Mouse (Mus musculus) limb, embryonic 15.5 days (tissue): ENCODE data around the gene Tha1. TPM values are rescaled to one million over a fixed set of nuclear protein-coding genes. Genes with fewer than 3 reads are reported as not detected.

Source experiments
- ATAC-seq: fragments of 200-750 bp; cut with Nextera tagmentation; 2 replicates; pipeline ENCODE4 v1.8.0; 2017; ENCODE audit warnings: low read depth, moderate TSS enrichment; ENCODE audit not compliant: insufficient number of reproducible peaks, low FRiP score, low TSS enrichment
- H3K27ac ChIP-seq: fragments of 300-500 bp; sonication (generic); 2 replicates; pipeline ENCODE4 v1.5.1; 2015; ENCODE audit warnings: moderate library complexity, mild to moderate bottlenecking, inconsistent platforms
- H3K27me3 ChIP-seq: fragments of 300-500 bp; sonication (generic); 2 replicates; pipeline ENCODE4 v1.6.1; 2015; ENCODE audit warnings: inconsistent platforms
- H3K36me3 ChIP-seq: fragments of 300-500 bp; sonication (generic); 2 replicates; pipeline ENCODE4 v1.6.1; 2015; ENCODE audit warnings: inconsistent platforms
- H3K4me1 ChIP-seq: fragments of 300-500 bp; sonication (generic); 2 replicates; pipeline ENCODE4 v1.6.1; 2015; ENCODE audit warnings: inconsistent platforms
- H3K4me2 ChIP-seq: fragments of 300-500 bp; sonication (generic); 2 replicates; pipeline ENCODE4 v1.6.1; 2015; ENCODE audit warnings: mild to moderate bottlenecking, inconsistent platforms
- H3K4me3 ChIP-seq: fragments of 300-500 bp; sonication (generic); 2 replicates; pipeline ENCODE4 v1.5.1; 2015; ENCODE audit warnings: mild to moderate bottlenecking, inconsistent platforms
- H3K9ac ChIP-seq: fragments of 300-500 bp; sonication (generic); 2 replicates; pipeline ENCODE4 v1.6.1; 2015; ENCODE audit warnings: inconsistent platforms
- H3K9me3 ChIP-seq: fragments of 300-500 bp; sonication (generic); 2 replicates; pipeline ENCODE4 v1.6.1; 2016; ENCODE audit warnings: inconsistent platforms
- WGBS: fragments of 180-500 bp; shearing (Covaris S2); methylation state at CpG from one replicate; pipeline ENCODE4 v1.1.7; 2015; 5-methylcytosine and 5-hydroxymethylcytosine counted together
- polyA plus RNA-seq: library from polyadenylated mRNA; unstranded; fragments of >200 nt; fragmentation: Nextera tagmentation; extraction: Ambion mirVana; gene quantifications from 2 replicates; pipeline ENCODE4 v1.2.1, GENCODE M21; 2015

Tha1 gene
- polyA plus RNA-seq = 3.5 and 4.1 TPM in 2 replicates

DNA sequence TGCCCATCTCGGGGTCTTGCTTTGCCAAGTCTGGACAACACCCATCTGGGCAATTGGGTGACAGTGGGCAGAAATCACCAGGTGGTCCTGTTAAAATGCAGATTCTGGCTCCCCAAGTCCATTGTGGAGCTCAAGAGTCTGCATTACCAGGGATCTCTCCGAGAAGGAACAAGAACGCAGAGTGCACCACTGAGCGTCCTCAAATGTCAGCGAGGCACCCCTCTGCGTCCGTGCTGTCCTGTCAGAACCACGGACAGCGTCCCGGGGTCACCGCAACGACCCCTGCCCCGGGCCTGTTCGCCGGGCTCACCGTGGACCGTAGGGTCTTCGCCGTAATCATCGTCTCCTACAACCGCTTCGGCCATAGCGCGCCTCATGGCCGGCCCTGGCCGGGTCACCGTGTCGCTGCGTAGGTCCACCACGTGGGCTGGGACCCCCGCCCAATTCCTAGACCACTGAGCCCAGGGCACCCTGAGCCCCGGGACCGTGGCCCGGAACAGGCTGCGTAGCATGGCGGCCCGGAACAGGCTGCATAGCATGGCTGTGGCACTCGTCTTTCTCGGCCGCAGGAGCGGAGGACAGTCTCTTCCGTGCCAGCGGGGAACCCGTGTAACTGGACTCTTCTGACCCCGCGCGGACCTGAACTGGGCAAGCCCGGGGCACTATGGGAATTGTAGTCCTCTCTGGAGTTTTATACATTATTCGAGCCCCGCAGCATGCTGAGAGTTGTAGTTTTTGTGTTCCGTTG is at the start of gene Tha1:
TSS of gene Tha1 (minus strand) at position 621 of the 748 bp plus-strand sequence.
- Histone ChIP-seq H3K4me1 (peaks cover 28% of the 10 kb centered on the region), H3K4me2 (peak within 1 kb of the TSS; percentile 96), H3K36me3 (no peaks in the 10 kb centered on the region), H3K9me3 (no peaks in the 10 kb centered on the region), H3K4me3 (peak within 1 kb of the TSS; percentile 68), H3K27ac (peak within 1 kb of the TSS; percentile 47; the same call in 1 of the 2 replicates), H3K9ac (peak within 1 kb of the TSS; percentile 67), H3K27me3 (no peaks in the 10 kb centered on the region)
- ATAC-seq = peak; percentile 73
- WGBS = 1% methylated on average over 51 of the region's 51 CpGs

- no peak for ATAC-seq
- no peaks in the 10 kb centered on the region for H3K9me3 ChIP-seq
- no peak overlapping the region for H3K9ac ChIP-seq
- peaks cover 11% of the 10 kb centered on the region for H3K4me1 ChIP-seq
- H3K4me3 ChIP-seq = no peak overlapping the region
- WGBS = 18% methylated on average over 5 of the region's 5 CpGs
- H3K36me3 ChIP-seq = no peaks in the 10 kb centered on the region
- H3K27me3 ChIP-seq = no peaks in the 10 kb centered on the region
- H3K27ac ChIP-seq = no peak overlapping the region
- no peak overlapping the region for H3K4me2 ChIP-seq
These were observed 45.9 kb upstream of the Tha1 start for GRCm38 (mm10) chr11:117919211-117919610.

DNA sequence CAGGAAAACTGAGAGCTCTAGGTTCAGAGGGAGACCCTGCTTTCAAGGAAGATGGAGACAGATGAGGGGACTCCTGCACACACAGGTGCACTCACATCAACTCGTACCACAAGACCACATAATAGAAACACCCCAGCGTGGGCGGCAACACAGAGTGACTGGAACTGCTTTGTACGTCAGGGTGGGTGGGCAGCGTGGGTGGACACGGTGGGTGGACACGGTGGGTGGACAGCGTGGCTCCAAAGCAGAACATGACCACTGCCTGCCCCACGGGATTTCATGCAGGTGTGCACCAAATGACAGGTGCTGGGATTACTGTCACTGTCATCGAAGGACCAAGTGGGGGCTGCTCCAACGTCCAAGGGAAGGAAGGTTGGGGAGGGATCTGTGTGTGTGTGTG is 45.3 kb upstream of the Tha1 start:
- 82% methylated on average over 11 of the region's 11 CpGs for WGBS
- ATAC-seq = no peak
- Histone ChIP-seq H3K9me3 (no peaks in the 10 kb centered on the region), H3K27ac (no peak overlapping the region), H3K27me3 (no peaks in the 10 kb centered on the region), H3K4me1 (peaks cover 11% of the 10 kb centered on the region), H3K9ac (no peak overlapping the region), H3K4me2 (no peak overlapping the region), H3K36me3 (no peaks in the 10 kb centered on the region), H3K4me3 (no peak overlapping the region)

- no peak for ATAC-seq
- Histone ChIP-seq H3K9me3 (no peaks in the 10 kb centered on the region), H3K27me3 (no peaks in the 10 kb centered on the region), H3K4me1 (peaks cover 7% of the 10 kb centered on the region), H3K4me3 (no peak overlapping the region), H3K4me2 (no peak overlapping the region), H3K27ac (no peak overlapping the region), H3K9ac (no peak overlapping the region), H3K36me3 (no peaks in the 10 kb centered on the region)
- WGBS = 93% methylated on average over 7 of the region's 7 CpGs
These were observed 42.6 kb upstream of the Tha1 start for GRCm38 (mm10) chr11:117915837-117916236.

GRCm38 (mm10) chr11:117915341-117915740 is 42.1 kb upstream of the Tha1 start:
- H3K27me3 ChIP-seq = no peaks in the 10 kb centered on the region
- H3K9me3 ChIP-seq = no peaks in the 10 kb centered on the region
- no peak overlapping the region for H3K4me2 ChIP-seq
- no peak overlapping the region for H3K27ac ChIP-seq
- no peak for ATAC-seq
- H3K4me3 ChIP-seq = no peak overlapping the region
- peaks cover 7% of the 10 kb centered on the region for H3K4me1 ChIP-seq
- H3K36me3 ChIP-seq = no peaks in the 10 kb centered on the region
- 71% methylated on average over 1 of the region's 1 CpGs for WGBS
- no peak overlapping the region for H3K9ac ChIP-seq

GRCm38 (mm10) chr11:117914531-117914930 is 41.2 kb upstream of the Tha1 start:
- no peak overlapping the region for H3K4me3 ChIP-seq
- no peak overlapping the region for H3K9ac ChIP-seq
- no peaks in the 10 kb centered on the region for H3K27me3 ChIP-seq
- no peaks in the 10 kb centered on the region for H3K9me3 ChIP-seq
- no peak overlapping the region for H3K4me2 ChIP-seq
- H3K4me1 ChIP-seq = peaks cover 7% of the 10 kb centered on the region
- no peaks in the 10 kb centered on the region for H3K36me3 ChIP-seq
- WGBS = 55% methylated on average over 12 of the region's 12 CpGs
- ATAC-seq = no peak
- no peak overlapping the region for H3K27ac ChIP-seq

GRCm38 (mm10) chr11:117912684-117913352 is 39.5 kb upstream of the Tha1 start:
- Histone ChIP-seq H3K4me1 (peaks cover 7% of the 10 kb centered on the region), H3K4me3 (no peak overlapping the region), H3K9me3 (no peaks in the 10 kb centered on the region), H3K27me3 (no peaks in the 10 kb centered on the region), H3K36me3 (no peaks in the 10 kb centered on the region), H3K27ac (no peak overlapping the region), H3K4me2 (no peak overlapping the region), H3K9ac (no peak overlapping the region)
- peak; percentile 15; the same call in 1 of the 2 replicates for ATAC-seq
- 30% methylated on average over 13 of the region's 13 CpGs for WGBS

- Histone ChIP-seq H3K36me3 (no peaks in the 10 kb centered on the region), H3K4me3 (no peak overlapping the region), H3K27ac (no peak overlapping the region), H3K27me3 (no peaks in the 10 kb centered on the region), H3K9ac (no peak overlapping the region), H3K4me1 (peaks cover 7% of the 10 kb centered on the region), H3K9me3 (no peaks in the 10 kb centered on the region), H3K4me2 (no peak overlapping the region)
- 83% methylated on average over 8 of the region's 8 CpGs for WGBS
- ATAC-seq = no peak
These were observed 36.1 kb upstream of the Tha1 start for GRCm38 (mm10) chr11:117909337-117909736.

- ATAC-seq = no peak
- H3K27me3 ChIP-seq = no peaks in the 10 kb centered on the region
- no peaks in the 10 kb centered on the region for H3K4me1 ChIP-seq
- H3K4me2 ChIP-seq = no peak overlapping the region
- H3K9me3 ChIP-seq = no peaks in the 10 kb centered on the region
- WGBS = 87% methylated on average over 8 of the region's 8 CpGs
- no peak overlapping the region for H3K27ac ChIP-seq
- H3K9ac ChIP-seq = no peak overlapping the region
- H3K4me3 ChIP-seq = no peak overlapping the region
- no peaks in the 10 kb centered on the region for H3K36me3 ChIP-seq
These were observed 31.2 kb upstream of the Tha1 start for GRCm38 (mm10) chr11:117904442-117904841.

DNA sequence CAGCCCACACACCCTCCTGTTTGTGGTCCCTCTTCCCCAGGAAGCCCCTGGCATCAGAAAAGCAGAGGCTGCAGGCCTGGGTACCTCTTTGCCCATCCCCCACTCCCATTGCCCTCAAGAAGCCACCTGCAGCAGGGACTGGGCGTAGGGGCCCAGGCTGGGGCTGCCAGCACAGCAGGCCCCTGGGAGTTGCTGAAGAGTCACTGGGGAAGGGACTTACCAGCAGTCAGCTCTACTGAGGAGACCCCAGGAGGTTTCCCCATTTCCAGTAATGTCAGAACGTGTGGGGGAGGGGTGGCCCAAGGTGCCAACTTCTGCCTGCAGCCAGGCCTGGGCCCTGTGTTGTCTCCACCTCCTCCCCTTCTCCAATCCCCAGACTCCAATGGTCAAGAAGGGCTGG is 29.0 kb upstream of the Tha1 start:
- H3K4me2 ChIP-seq = no peak overlapping the region
- no peak overlapping the region for H3K27ac ChIP-seq
- H3K27me3 ChIP-seq = no peaks in the 10 kb centered on the region
- H3K4me3 ChIP-seq = no peak overlapping the region
- ATAC-seq = no peak
- H3K4me1 ChIP-seq = no peaks in the 10 kb centered on the region
- 62% methylated on average over 2 of the region's 2 CpGs for WGBS
- H3K9me3 ChIP-seq = no peaks in the 10 kb centered on the region
- H3K9ac ChIP-seq = no peak overlapping the region
- H3K36me3 ChIP-seq = no peaks in the 10 kb centered on the region

DNA sequence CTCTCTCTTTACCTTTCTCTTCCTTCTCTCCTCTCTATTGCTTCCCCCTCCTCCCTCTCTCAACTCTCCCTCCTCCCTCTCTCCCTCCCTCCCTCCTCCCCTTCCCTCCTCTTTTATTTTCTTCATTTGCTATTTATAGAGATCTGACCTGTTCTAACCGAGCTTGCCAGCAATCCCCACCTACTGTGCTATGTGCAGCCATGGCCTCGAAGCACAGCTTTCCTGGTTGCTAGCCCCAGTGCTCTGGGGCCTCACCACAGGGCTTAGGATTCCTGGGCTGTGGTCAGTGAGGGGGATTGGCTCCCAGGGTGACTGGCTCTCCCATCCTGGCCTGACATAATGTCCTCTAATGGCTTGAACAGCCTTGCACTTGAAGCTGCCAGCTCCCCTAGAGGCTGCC is 23.3 kb upstream of the Tha1 start:
- peaks cover 7% of the 10 kb centered on the region; the same call in 1 of the 2 replicates for H3K4me1 ChIP-seq
- no peaks in the 10 kb centered on the region for H3K27me3 ChIP-seq
- no peaks in the 10 kb centered on the region for H3K9me3 ChIP-seq
- no peak overlapping the region for H3K9ac ChIP-seq
- WGBS = 28% methylated on average over 2 of the region's 2 CpGs
- H3K4me2 ChIP-seq = no peak overlapping the region
- H3K27ac ChIP-seq = no peak overlapping the region
- H3K36me3 ChIP-seq = no peaks in the 10 kb centered on the region
- H3K4me3 ChIP-seq = no peak overlapping the region
- ATAC-seq = no peak

DNA sequence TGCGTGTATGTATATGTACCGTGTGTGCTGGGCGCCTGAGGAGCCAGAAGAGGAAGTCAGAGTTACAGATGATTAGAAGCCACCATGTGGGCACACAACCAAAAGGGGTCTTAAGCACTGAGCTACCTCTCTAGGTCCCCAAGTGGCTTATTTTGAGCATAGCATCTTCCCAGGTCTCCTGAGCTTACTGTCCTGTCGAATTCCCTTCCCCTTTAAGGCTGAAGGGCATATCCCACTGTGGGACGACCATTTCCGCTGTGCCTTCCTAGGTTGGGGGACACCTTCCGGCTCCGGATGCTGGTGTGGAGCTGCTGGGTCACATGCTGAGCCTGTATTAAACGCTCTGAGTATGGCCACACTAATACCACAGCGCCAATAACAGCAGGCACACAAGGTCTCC is 21.4 kb upstream of the Tha1 start:
- Histone ChIP-seq H3K4me3 (no peak overlapping the region), H3K4me1 (peaks cover 26% of the 10 kb centered on the region), H3K36me3 (no peaks in the 10 kb centered on the region), H3K27ac (no peak overlapping the region), H3K27me3 (no peaks in the 10 kb centered on the region; the same call in 1 of the 2 replicates), H3K9ac (no peak overlapping the region), H3K9me3 (no peaks in the 10 kb centered on the region), H3K4me2 (no peak overlapping the region)
- no peak for ATAC-seq
- 51% methylated on average over 10 of the region's 10 CpGs for WGBS
